Mouse (Mus musculus): ENCODE results near the gene Myo9a. TPM values are rescaled to one million over a fixed set of nuclear protein-coding genes. Genes with fewer than 3 reads are reported as not detected.

The Myo9a gene
- total and polyA plus RNA-seq, 2 experiments from 2014 or later, result 16.5 to 38.3 TPM

GRCm38 (mm10) chr9:59961201-59961955, 210.7 kb downstream of the Myo9a start:
- H3K27ac ChIP-seq (ENCODE audit: low read depth, low read length), result no peak overlapping the region
- H3K9ac ChIP-seq (replicated peaks; ENCODE audit: low read length, poor library complexity, severe bottlenecking), result no peak overlapping the region
- H3K36me3 ChIP-seq (ENCODE audit: insufficient read depth, low read length), result no peaks in the 10 kb centered on the region
- H3K27me3 ChIP-seq (ENCODE audit: insufficient read depth, low read length), result no peaks in the 10 kb centered on the region
- H3K4me2 ChIP-seq (ENCODE audit: low read depth, low read length, poor library complexity, severe bottlenecking), result no peak overlapping the region
- H3K4me1 ChIP-seq (ENCODE audit: insufficient read depth, low read length), result no peaks in the 10 kb centered on the region
- no peak for DNase-seq (ENCODE audit: low spot score)
- 56% methylated on average over 14 of the region's 14 CpGs for WGBS
- no peak for TF ChIP-seq CTCF (IDR thresholded peaks at IDR 0.05)
- no peaks in the 10 kb centered on the region for H3K9me3 ChIP-seq (ENCODE audit: low read length)
- ATAC-seq (ENCODE audit: low FRiP score), result no peak
- no peak overlapping the region for H3K4me3 ChIP-seq (ENCODE audit: low read depth, low read length)

DNA sequence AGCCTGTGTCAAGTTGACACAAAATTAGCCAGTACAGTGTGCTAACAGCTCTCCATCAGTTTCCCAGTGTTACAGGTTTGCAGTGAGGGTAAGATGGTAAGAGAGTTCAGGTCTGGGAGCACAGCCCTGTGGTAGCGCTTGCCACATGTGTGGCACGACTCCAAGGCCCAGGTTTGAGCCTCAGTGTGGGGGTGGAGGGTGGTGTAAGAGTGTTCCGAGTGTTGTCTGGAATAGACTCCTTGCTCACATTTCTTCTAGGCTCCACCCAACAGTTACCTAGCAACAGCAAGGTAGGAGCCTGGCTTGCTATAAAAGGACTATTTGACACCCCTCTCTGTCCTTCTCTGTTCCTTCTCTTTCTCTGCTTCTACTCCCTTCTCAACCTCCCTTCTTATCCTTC, 213.7 kb downstream of the Myo9a start:
- Histone ChIP-seq H3K9ac (replicated peaks; ENCODE audit: low read length, poor library complexity, severe bottlenecking) (no peak overlapping the region), H3K4me2 (ENCODE audit: low read depth, low read length, poor library complexity, severe bottlenecking) (no peak overlapping the region), H3K4me1 (ENCODE audit: insufficient read depth, low read length) (no peaks in the 10 kb centered on the region), H3K27ac (ENCODE audit: low read depth, low read length) (no peak overlapping the region), H3K27me3 (ENCODE audit: insufficient read depth, low read length) (no peaks in the 10 kb centered on the region), H3K9me3 (ENCODE audit: low read length) (no peaks in the 10 kb centered on the region), H3K36me3 (ENCODE audit: insufficient read depth, low read length) (no peaks in the 10 kb centered on the region), H3K4me3 (ENCODE audit: low read depth, low read length) (no peak overlapping the region)
- DNase-seq (ENCODE audit: low spot score) (no peak), ATAC-seq (ENCODE audit: low FRiP score) (no peak)
- 69% methylated on average over 3 of the region's 3 CpGs for WGBS
- no peak for TF ChIP-seq CTCF (IDR thresholded peaks at IDR 0.05)

GRCm38 (mm10) chr9:59965046-59965445, 214.3 kb downstream of the Myo9a start:
- no peak overlapping the region for H3K4me2 ChIP-seq (ENCODE audit: low read depth, low read length, poor library complexity, severe bottlenecking)
- H3K4me1 ChIP-seq (ENCODE audit: insufficient read depth, low read length), result no peaks in the 10 kb centered on the region
- no peak for TF ChIP-seq CTCF (IDR thresholded peaks at IDR 0.05)
- ATAC-seq (ENCODE audit: low FRiP score), result no peak
- no peaks in the 10 kb centered on the region for H3K36me3 ChIP-seq (ENCODE audit: insufficient read depth, low read length)
- 89% methylated on average over 10 of the region's 10 CpGs for WGBS
- DNase-seq (ENCODE audit: low spot score), result no peak
- no peak overlapping the region for H3K9ac ChIP-seq (replicated peaks; ENCODE audit: low read length, poor library complexity, severe bottlenecking)
- H3K27ac ChIP-seq (ENCODE audit: low read depth, low read length), result no peak overlapping the region
- H3K4me3 ChIP-seq (ENCODE audit: low read depth, low read length), result no peak overlapping the region
- no peaks in the 10 kb centered on the region for H3K9me3 ChIP-seq (ENCODE audit: low read length)
- H3K27me3 ChIP-seq (ENCODE audit: insufficient read depth, low read length), result no peaks in the 10 kb centered on the region

GRCm38 (mm10) chr9:59969383-59969782, 218.7 kb downstream of the Myo9a start:
- Histone ChIP-seq H3K4me2 (ENCODE audit: low read depth, low read length, poor library complexity, severe bottlenecking) (no peak overlapping the region), H3K4me3 (ENCODE audit: low read depth, low read length) (no peak overlapping the region), H3K9me3 (ENCODE audit: low read length) (no peaks in the 10 kb centered on the region), H3K4me1 (ENCODE audit: insufficient read depth, low read length) (no peaks in the 10 kb centered on the region), H3K9ac (replicated peaks; ENCODE audit: low read length, poor library complexity, severe bottlenecking) (no peak overlapping the region), H3K36me3 (ENCODE audit: insufficient read depth, low read length) (no peaks in the 10 kb centered on the region), H3K27me3 (ENCODE audit: insufficient read depth, low read length) (no peaks in the 10 kb centered on the region), H3K27ac (ENCODE audit: low read depth, low read length) (no peak overlapping the region)
- ATAC-seq (ENCODE audit: low FRiP score) (peak; percentile 41; the same call in 1 of the 2 replicates), DNase-seq (ENCODE audit: low spot score) (peak; percentile 86)
- WGBS, result 27% methylated on average over 6 of the region's 6 CpGs
- TF ChIP-seq CTCF (IDR thresholded peaks at IDR 0.05), result peak; percentile 94

DNA sequence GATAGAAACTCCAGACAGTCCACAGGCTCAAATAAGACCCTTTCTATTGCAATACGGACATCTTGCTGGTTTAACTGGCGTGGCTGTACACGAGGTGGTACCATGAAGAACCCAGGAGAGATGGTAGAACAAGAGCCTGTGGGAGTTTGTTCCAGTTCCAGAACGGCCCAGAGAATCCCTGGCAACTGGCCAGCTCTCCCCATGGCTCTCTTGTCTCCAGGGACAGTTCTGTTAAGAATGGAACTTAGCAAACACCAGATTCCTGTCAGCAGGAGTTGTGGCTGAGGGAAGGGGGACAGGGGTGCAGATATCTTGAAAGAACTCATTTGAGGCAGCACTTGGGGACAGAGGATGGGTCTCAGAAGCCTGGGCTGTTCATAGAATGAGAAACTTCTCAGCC, 220.6 kb downstream of the Myo9a start:
- Histone ChIP-seq H3K9me3 (ENCODE audit: low read length) (no peaks in the 10 kb centered on the region), H3K36me3 (ENCODE audit: insufficient read depth, low read length) (no peaks in the 10 kb centered on the region), H3K27me3 (ENCODE audit: insufficient read depth, low read length) (no peaks in the 10 kb centered on the region), H3K4me2 (ENCODE audit: low read depth, low read length, poor library complexity, severe bottlenecking) (no peak overlapping the region), H3K4me3 (ENCODE audit: low read depth, low read length) (no peak overlapping the region), H3K4me1 (ENCODE audit: insufficient read depth, low read length) (no peaks in the 10 kb centered on the region), H3K9ac (replicated peaks; ENCODE audit: low read length, poor library complexity, severe bottlenecking) (no peak overlapping the region), H3K27ac (ENCODE audit: low read depth, low read length) (no peak overlapping the region)
- no peak for TF ChIP-seq CTCF (IDR thresholded peaks at IDR 0.05)
- DNase-seq (ENCODE audit: low spot score) (no peak), ATAC-seq (ENCODE audit: low FRiP score) (no peak)
- 68% methylated on average over 4 of the region's 4 CpGs for WGBS

Other genes starting within 250 kb of the Myo9a start
- 49.6 and 53.8 TPM in 2 replicates for gene Hexa, start 211.4 kb upstream of the Myo9a start, total RNA-seq (2014; rRNA removed)
- gene Hexa, start 211.4 kb upstream of the Myo9a start, polyA plus RNA-seq (2015; fragmentation: Nextera tagmentation; extraction: Ambion mirVana), result 43.6 and 48.4 TPM in 2 replicates
- 0.99 and 2.3 TPM in 2 replicates for gene Tmem202, start 211.0 kb upstream of the Myo9a start, total RNA-seq (2014; rRNA removed)
- 1.4 and 1.6 TPM in 2 replicates for gene Tmem202, start 211.0 kb upstream of the Myo9a start, polyA plus RNA-seq (2015; fragmentation: Nextera tagmentation; extraction: Ambion mirVana)
- gene Celf6, start 173.0 kb upstream of the Myo9a start, total RNA-seq (2014; rRNA removed), result 77.9 and 81.1 TPM in 2 replicates
- gene Celf6, start 173.0 kb upstream of the Myo9a start, polyA plus RNA-seq (2015; fragmentation: Nextera tagmentation; extraction: Ambion mirVana), result 47.3 and 59.6 TPM in 2 replicates
- 136 and 154 TPM in 2 replicates for gene Parp6, start 133.6 kb upstream of the Myo9a start, total RNA-seq (2014; rRNA removed)
- 170 and 187 TPM in 2 replicates for gene Parp6, start 133.6 kb upstream of the Myo9a start, polyA plus RNA-seq (2015; fragmentation: Nextera tagmentation; extraction: Ambion mirVana)
- gene Pkm, start 94.5 kb upstream of the Myo9a start, total RNA-seq (2014; rRNA removed), result 722 and 739 TPM in 2 replicates
- 780 and 851 TPM in 2 replicates for gene Pkm, start 94.5 kb upstream of the Myo9a start, polyA plus RNA-seq (2015; fragmentation: Nextera tagmentation; extraction: Ambion mirVana)
- 8.9 and 12.1 TPM in 2 replicates for gene Gramd2, start 70.8 kb upstream of the Myo9a start, total RNA-seq (2014; rRNA removed)
- gene Gramd2, start 70.8 kb upstream of the Myo9a start, polyA plus RNA-seq (2015; fragmentation: Nextera tagmentation; extraction: Ambion mirVana), result 4.4 and 5.2 TPM in 2 replicates
- gene Senp8, start 186 bp upstream of the Myo9a start, total RNA-seq (2014; rRNA removed), result 5.2 and 5.4 TPM in 2 replicates
- gene Senp8, start 186 bp upstream of the Myo9a start, polyA plus RNA-seq (2015; fragmentation: Nextera tagmentation; extraction: Ambion mirVana), result 5.1 and 5.2 TPM in 2 replicates
- gene Nr2e3, start 209.8 kb downstream of the Myo9a start, total RNA-seq (2014; rRNA removed), result not detected in 2 replicates
- not detected in 2 replicates for gene Nr2e3, start 209.8 kb downstream of the Myo9a start, polyA plus RNA-seq (2015; fragmentation: Nextera tagmentation; extraction: Ambion mirVana)

Data from midbrain, postnatal 0 days (tissue).